Mouse (Mus musculus) stomach, embryonic 15.5 days (tissue): ENCODE data around the gene Kat7. TPM values are rescaled to one million over a fixed set of nuclear protein-coding genes. Genes with fewer than 3 reads are reported as not detected.

ENCODE experiments used
- ATAC-seq: fragments of 200-750 bp; cut with Nextera tagmentation; 2 replicates; pipeline ENCODE4 v1.8.0; 2017; ENCODE audit warnings: low read depth, moderate number of reproducible peaks, moderate TSS enrichment; ENCODE audit not compliant: insufficient read depth, low FRiP score
- H3K27ac ChIP-seq: fragments of 300-500 bp; sonication (generic); 2 replicates; pipeline ENCODE4 v1.5.1; 2015; ENCODE audit warnings: mild to moderate bottlenecking, inconsistent platforms
- H3K27me3 ChIP-seq: fragments of 300-500 bp; sonication (generic); replicated peaks from 2 replicates; pipeline ENCODE4 v1.6.1; 2015; ENCODE audit warnings: inconsistent platforms
- H3K36me3 ChIP-seq: fragments of 300-500 bp; sonication (generic); 2 replicates; pipeline ENCODE4 v1.6.1; 2015; ENCODE audit warnings: inconsistent platforms
- H3K4me1 ChIP-seq: fragments of 300-500 bp; sonication (generic); 2 replicates; pipeline ENCODE4 v1.6.1; 2015; ENCODE audit warnings: inconsistent platforms
- H3K4me2 ChIP-seq: fragments of 300-500 bp; sonication (generic); 2 replicates; pipeline ENCODE4 v1.6.1; 2015; ENCODE audit warnings: mild to moderate bottlenecking, inconsistent platforms
- H3K4me3 ChIP-seq: fragments of 300-500 bp; sonication (generic); replicated peaks from 2 replicates; pipeline ENCODE4 v1.5.1; 2015; ENCODE audit warnings: inconsistent platforms
- H3K9ac ChIP-seq: fragments of 300-500 bp; sonication (generic); 2 replicates; pipeline ENCODE4 v1.6.1; 2015; ENCODE audit warnings: inconsistent platforms
- H3K9me3 ChIP-seq: fragments of 300-500 bp; sonication (generic); 2 replicates; pipeline ENCODE4 v1.6.1; 2016; ENCODE audit warnings: inconsistent platforms
- WGBS: fragments of 180-500 bp; shearing (Covaris S2); methylation state at CpG from one replicate; pipeline ENCODE4 v1.1.7; 2015; 5-methylcytosine and 5-hydroxymethylcytosine counted together
- polyA plus RNA-seq: library from polyadenylated mRNA; unstranded; fragments of >200 nt; fragmentation: Nextera tagmentation; extraction: Ambion mirVana; gene quantifications from 2 replicates; pipeline ENCODE4 v1.2.1, GENCODE M21; 2015

Gene Kat7
- 57.1 and 62.3 TPM in 2 replicates for polyA plus RNA-seq

DNA sequence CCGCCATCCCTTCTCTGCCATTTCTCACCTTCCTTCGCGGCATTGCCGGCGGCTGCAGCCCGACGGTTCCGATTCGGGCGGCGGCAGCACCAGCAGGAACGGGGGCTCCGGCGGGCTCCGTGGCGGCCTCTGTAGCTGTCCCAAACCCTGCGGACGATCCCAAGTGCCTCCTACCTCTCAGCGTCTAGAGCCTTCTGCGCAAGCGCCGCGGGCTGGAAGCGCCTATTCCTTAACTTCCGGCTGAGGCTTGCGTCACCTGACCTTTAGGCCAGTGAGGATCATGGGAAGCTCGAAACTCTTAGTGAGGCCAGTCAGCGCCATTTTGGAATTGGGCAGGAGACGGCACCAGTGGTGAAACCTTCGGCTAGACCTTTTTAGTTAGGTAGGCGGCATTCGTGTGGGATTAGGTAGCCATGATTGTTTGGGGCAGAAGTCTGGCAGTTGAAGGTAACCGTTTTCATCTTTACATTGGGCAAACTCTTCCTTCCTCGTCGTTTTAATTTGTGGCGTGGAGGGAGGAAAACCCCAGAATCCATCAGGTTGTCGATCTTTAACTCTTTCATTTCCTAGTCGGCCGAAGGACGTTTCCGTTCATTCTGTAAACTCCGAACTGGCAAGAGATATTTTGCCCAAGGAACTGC is at the start of gene Kat7:
TSS of gene Kat7 (minus strand) at position 240 of the 641 bp plus-strand sequence.
- H3K9ac ChIP-seq: peak within 1 kb of the TSS; percentile 97
- WGBS: under 1% methylated on average over 42 of the region's 42 CpGs
- no peaks in the 10 kb centered on the region for H3K9me3 ChIP-seq
- peaks cover 11% of the 10 kb centered on the region for H3K36me3 ChIP-seq
- peak within 1 kb of the TSS; percentile 64 for H3K4me2 ChIP-seq
- H3K4me3 ChIP-seq: peak within 1 kb of the TSS; percentile 90
- peak; percentile 93 for ATAC-seq
- H3K27ac ChIP-seq: peak within 1 kb of the TSS; percentile 98
- no peaks in the 10 kb centered on the region for H3K27me3 ChIP-seq
- peaks cover 17% of the 10 kb centered on the region for H3K4me1 ChIP-seq

DNA sequence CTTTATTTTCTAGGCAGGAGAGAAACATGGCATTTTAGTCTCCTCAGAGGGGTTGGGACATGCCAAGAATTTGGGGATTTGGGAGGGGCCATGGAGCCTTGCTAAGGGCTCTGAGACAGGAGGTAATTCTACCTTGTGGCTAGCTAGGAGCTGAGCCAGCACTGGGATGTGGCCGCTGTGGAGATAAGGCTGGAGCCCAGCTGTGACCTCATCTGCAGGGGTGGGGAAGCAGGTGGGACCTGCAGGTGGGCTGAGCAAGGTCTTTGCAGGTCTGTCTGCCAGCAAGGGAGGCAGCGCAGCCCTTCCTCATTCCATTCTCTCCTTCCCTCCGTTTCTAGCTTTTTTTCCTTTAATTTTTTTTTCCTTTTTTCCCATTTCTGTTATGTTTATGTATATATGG is 48.2 kb upstream of the Kat7 start:
- Histone ChIP-seq H3K4me2 (no peak overlapping the region), H3K4me1 (0 out of 2 replicates have a peak, but pooled peaks cover 5% of the 10 kb centered on the region), H3K4me3 (no peak overlapping the region), H3K36me3 (no peaks in the 10 kb centered on the region), H3K9me3 (no peaks in the 10 kb centered on the region), H3K9ac (no peak overlapping the region), H3K27me3 (no peaks in the 10 kb centered on the region), H3K27ac (no peak overlapping the region)
- WGBS: 52% methylated on average over 3 of the region's 3 CpGs
- no peak for ATAC-seq

DNA sequence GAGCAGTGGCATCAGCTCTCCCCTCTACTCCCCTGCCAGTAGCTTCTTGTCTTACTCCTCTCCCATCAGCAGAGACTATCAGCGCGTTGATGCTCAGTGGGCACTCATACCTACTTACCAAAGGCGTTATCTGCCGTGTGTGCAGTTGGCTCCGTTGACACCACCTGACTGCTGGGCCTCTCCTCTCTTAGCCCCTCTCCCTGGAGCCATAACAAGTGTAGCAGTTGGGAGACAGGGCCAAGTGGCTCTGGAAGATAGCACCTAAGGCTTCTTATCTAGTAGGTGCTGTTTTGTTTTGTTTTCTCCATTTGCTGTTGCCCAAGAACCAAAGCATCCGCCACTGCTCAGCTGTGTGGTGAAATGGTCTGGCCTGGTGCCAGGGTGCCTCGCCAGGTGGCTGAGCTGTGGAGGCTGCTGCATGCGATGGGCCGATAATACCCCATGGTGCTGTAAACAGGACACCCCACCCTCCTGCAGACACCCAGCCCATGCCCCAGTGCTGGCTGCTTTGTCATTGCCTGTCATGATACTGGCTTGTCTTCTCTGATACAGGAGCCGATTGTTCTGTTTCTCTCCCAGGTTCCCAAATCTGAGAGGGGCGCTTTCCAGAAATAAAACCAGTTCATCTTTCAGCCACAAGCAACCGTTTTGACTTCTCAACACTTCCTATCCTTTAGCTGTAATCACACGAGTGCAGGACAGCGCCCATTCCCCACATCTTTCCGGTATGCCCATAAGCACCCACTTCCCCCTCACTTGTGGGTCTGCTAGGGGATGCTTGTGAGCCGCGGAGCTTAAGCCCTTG is 46.6 kb upstream of the Kat7 start:
- Histone ChIP-seq H3K27ac (0 out of 2 replicates have a peak overlapping the region, but pooled peaks have one; percentile 21), H3K9me3 (no peaks in the 10 kb centered on the region), H3K9ac (no peak overlapping the region), H3K4me3 (no peak overlapping the region), H3K27me3 (no peaks in the 10 kb centered on the region), H3K4me1 (0 out of 2 replicates have a peak, but pooled peaks cover 5% of the 10 kb centered on the region), H3K36me3 (no peaks in the 10 kb centered on the region), H3K4me2 (no peak overlapping the region)
- WGBS: 73% methylated on average over 17 of the region's 17 CpGs
- ATAC-seq: peak; percentile 95

GRCm38 (mm10) chr11:95356039-95356438 is 46.0 kb upstream of the Kat7 start:
- Histone ChIP-seq H3K4me3 (no peak overlapping the region), H3K27me3 (no peaks in the 10 kb centered on the region), H3K9ac (no peak overlapping the region), H3K4me1 (0 out of 2 replicates have a peak, but pooled peaks cover 5% of the 10 kb centered on the region), H3K9me3 (no peaks in the 10 kb centered on the region), H3K36me3 (no peaks in the 10 kb centered on the region), H3K27ac (0 out of 2 replicates have a peak overlapping the region, but pooled peaks have one; percentile 21), H3K4me2 (no peak overlapping the region)
- ATAC-seq: 0 out of 2 replicates have a peak, but pooled peaks have one; percentile 5
- 88% methylated on average over 7 of the region's 7 CpGs for WGBS

- ATAC-seq: no peak
- Histone ChIP-seq H3K9me3 (no peaks in the 10 kb centered on the region), H3K4me1 (0 out of 2 replicates have a peak, but pooled peaks cover 5% of the 10 kb centered on the region), H3K27me3 (no peaks in the 10 kb centered on the region), H3K4me3 (no peak overlapping the region), H3K9ac (no peak overlapping the region), H3K27ac (peak overlapping the region; percentile 19; the same call in 1 of the 2 replicates), H3K4me2 (no peak overlapping the region), H3K36me3 (no peaks in the 10 kb centered on the region)
- 85% methylated on average over 5 of the region's 5 CpGs for WGBS
These were observed 45.6 kb upstream of the Kat7 start for GRCm38 (mm10) chr11:95355661-95356011.

GRCm38 (mm10) chr11:95354945-95355660 is 45.1 kb upstream of the Kat7 start:
- H3K4me3 ChIP-seq: no peak overlapping the region
- peak overlapping the region; percentile 19 for H3K27ac ChIP-seq

GRCm38 (mm10) chr11:95354228-95354944 is 44.3 kb upstream of the Kat7 start:
- Histone ChIP-seq H3K9ac (no peak overlapping the region), H3K4me3 (no peak overlapping the region), H3K9me3 (no peaks in the 10 kb centered on the region), H3K27ac (peak overlapping the region; percentile 19; the same call in 1 of the 2 replicates), H3K27me3 (no peaks in the 10 kb centered on the region), H3K4me2 (no peak overlapping the region; the same call in 1 of the 2 replicates), H3K36me3 (no peaks in the 10 kb centered on the region), H3K4me1 (peaks cover 11% of the 10 kb centered on the region)
- ATAC-seq: no peak
- 72% methylated on average over 14 of the region's 14 CpGs for WGBS

More at GRCm38 (mm10) chr11:95354945-95355660, 45.1 kb upstream of the Kat7 start:
- Histone ChIP-seq H3K4me1 (peaks cover 9% of the 10 kb centered on the region), H3K27me3 (no peaks in the 10 kb centered on the region), H3K9ac (no peak overlapping the region), H3K9me3 (no peaks in the 10 kb centered on the region), H3K36me3 (no peaks in the 10 kb centered on the region), H3K4me2 (no peak overlapping the region)
- WGBS: 70% methylated on average over 12 of the region's 12 CpGs
- no peak for ATAC-seq

DNA sequence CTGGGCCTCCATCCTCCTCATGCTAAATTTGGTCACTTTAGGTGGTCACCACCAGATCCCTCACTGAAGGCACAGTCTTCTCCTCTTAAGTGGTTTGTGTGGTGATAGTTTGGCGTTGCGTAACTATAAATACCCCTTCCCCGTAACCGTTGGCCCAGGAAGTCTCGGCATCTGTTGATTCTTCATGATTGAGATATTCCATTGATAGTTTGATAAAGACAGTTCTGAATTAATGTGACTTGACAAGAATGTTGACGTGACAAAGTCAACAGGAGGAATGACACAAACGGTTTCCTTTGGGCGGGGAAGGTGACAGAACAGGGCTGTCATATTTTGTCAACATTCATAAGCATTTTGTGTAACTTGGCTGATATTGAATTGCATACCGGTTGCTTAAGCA is 43.2 kb upstream of the Kat7 start:
- H3K9me3 ChIP-seq: no peaks in the 10 kb centered on the region
- no peak overlapping the region for H3K9ac ChIP-seq
- 80% methylated on average over 9 of the region's 9 CpGs for WGBS
- H3K27ac ChIP-seq: no peak overlapping the region
- no peak overlapping the region for H3K4me3 ChIP-seq
- no peak for ATAC-seq
- H3K4me2 ChIP-seq: no peak overlapping the region
- H3K36me3 ChIP-seq: no peaks in the 10 kb centered on the region
- peaks cover 11% of the 10 kb centered on the region for H3K4me1 ChIP-seq
- H3K27me3 ChIP-seq: no peaks in the 10 kb centered on the region

GRCm38 (mm10) chr11:95352686-95353085 is 42.6 kb upstream of the Kat7 start:
- Histone ChIP-seq H3K27ac (no peak overlapping the region), H3K9ac (no peak overlapping the region), H3K36me3 (no peaks in the 10 kb centered on the region), H3K9me3 (no peaks in the 10 kb centered on the region), H3K4me2 (no peak overlapping the region), H3K4me1 (peaks cover 11% of the 10 kb centered on the region), H3K4me3 (no peak overlapping the region), H3K27me3 (no peaks in the 10 kb centered on the region)
- no peak for ATAC-seq
- WGBS: 81% methylated on average over 2 of the region's 2 CpGs

GRCm38 (mm10) chr11:95350960-95351359 is 40.9 kb upstream of the Kat7 start:
- peak; percentile 70 for ATAC-seq
- H3K36me3 ChIP-seq: 0 out of 2 replicates have a peak, but pooled peaks cover 3% of the 10 kb centered on the region
- H3K27me3 ChIP-seq: no peaks in the 10 kb centered on the region
- no peak overlapping the region for H3K9ac ChIP-seq
- no peaks in the 10 kb centered on the region for H3K9me3 ChIP-seq
- H3K27ac ChIP-seq: no peak overlapping the region
- no peak overlapping the region for H3K4me3 ChIP-seq
- H3K4me2 ChIP-seq: no peak overlapping the region
- WGBS: 66% methylated on average over 3 of the region's 3 CpGs
- peaks cover 7% of the 10 kb centered on the region for H3K4me1 ChIP-seq

- Histone ChIP-seq H3K27me3 (no peaks in the 10 kb centered on the region), H3K4me2 (no peak overlapping the region)
- 61% methylated on average over 6 of the region's 6 CpGs for WGBS
These were observed 40.2 kb upstream of the Kat7 start for GRCm38 (mm10) chr11:95350289-95350688.

More at GRCm38 (mm10) chr11:95350289-95350688, 40.2 kb upstream of the Kat7 start:
- no peak overlapping the region for H3K4me3 ChIP-seq
- H3K27ac ChIP-seq: no peak overlapping the region
- H3K36me3 ChIP-seq: 0 out of 2 replicates have a peak, but pooled peaks cover 3% of the 10 kb centered on the region
- no peak; the same call in 1 of the 2 replicates for ATAC-seq
- H3K9ac ChIP-seq: no peak overlapping the region
- H3K4me1 ChIP-seq: peaks cover 7% of the 10 kb centered on the region
- H3K9me3 ChIP-seq: no peaks in the 10 kb centered on the region
